Mouse (Mus musculus) adrenal gland, adult 8-10 months (tissue): ENCODE results near the gene Nwd2. TPM values are rescaled to one million over a fixed set of nuclear protein-coding genes. Genes with fewer than 3 reads are reported as not detected.

Experiments
- DNase-seq: peaks from one replicate; pipeline ENCODE4 v3.0.0; 2022
- total RNA-seq, 4 experiments: library from RNA; stranded (reverse); gene quantifications; 2 replicates each; pipeline ENCODE4 v1.2.4; 2022

Gene Nwd2
- total RNA-seq, 4 experiments from 2014 or later, result 0.03 TPM; not detected in 3

DNA sequence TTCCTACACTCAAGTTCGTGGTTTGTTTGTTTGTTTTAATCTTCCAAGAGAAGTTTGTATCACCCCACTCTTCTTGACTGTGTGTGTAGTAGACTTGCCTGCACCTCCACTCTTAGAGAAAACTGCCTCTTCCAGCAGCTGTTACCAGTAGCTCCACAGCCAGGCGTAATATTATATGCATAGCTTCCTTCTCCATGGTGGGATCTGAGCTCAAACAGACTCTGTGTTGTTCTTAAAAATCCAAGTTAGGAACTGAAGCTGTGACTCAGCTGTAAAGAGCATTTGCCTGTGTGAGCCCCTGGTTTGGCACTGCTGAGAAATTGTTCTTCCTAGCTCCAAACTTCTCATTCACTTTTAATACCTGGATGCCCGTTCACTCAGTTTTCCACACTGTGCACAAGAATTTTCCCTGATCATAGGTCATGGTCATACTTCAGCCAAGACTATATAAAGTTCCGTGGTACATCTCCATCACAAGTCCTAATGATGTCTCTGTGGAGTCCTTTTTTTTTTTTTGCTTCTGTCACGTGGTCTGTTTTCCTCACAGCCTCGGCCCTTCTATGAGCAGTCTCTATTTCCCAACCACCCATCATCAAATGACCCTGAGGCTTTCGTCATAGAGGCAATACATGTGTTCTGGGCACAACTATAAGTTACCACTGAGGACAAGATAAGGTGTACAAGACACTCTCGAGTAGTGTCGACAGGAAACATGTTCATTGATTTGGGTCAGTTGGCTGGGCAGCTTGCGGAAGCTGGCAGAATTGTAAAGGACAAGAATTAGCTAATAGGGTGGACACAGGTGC lies 179.7 kb downstream of the Nwd2 start:
- no peak for DNase-seq

DNA sequence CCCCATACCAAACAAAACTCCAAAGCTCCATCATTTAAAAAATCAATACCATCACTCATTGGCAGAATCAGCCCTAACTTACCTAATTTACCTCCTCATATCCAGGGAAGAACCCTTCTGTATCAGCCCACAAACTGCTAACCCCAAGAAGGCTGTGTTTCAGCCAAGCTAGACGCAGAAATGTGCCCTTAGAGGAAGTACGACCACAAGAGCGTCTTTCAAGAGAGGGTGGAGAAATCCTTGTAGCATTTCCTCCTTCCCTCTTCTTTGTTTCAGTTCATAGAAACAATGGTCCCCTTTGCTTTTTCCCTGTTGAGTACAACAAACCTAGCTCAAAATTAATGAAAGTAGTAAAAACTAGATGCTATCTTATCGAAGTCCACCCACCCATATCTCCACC lies 182.2 kb downstream of the Nwd2 start:
- no peak for DNase-seq

GRCm38 (mm10) chr5:63833955-63834354 lies 185.1 kb downstream of the Nwd2 start:
- no peak for DNase-seq

DNA sequence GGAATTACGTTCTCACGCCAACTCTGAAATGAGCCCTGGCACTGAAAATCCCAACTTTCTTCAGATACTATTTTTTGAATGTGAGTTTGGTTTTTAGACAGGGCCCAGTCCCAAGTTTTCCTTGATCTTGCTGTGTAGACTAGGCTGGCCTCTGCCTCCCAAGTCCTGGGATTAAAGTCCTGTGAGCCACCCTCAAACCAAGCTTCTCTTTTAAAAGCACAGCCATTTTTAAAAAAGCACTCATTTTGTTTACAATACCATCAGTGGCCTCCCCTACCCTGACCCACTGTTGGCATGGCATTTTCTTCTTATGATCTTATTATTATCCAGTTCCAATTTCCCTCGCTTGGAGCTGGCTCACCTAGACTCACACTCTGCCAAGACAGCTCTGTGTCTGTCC lies 185.5 kb downstream of the Nwd2 start:
- DNase-seq, result no peak

- no peak for DNase-seq
Measured at GRCm38 (mm10) chr5:63837115-63837514, 188.2 kb downstream of the Nwd2 start.

DNA sequence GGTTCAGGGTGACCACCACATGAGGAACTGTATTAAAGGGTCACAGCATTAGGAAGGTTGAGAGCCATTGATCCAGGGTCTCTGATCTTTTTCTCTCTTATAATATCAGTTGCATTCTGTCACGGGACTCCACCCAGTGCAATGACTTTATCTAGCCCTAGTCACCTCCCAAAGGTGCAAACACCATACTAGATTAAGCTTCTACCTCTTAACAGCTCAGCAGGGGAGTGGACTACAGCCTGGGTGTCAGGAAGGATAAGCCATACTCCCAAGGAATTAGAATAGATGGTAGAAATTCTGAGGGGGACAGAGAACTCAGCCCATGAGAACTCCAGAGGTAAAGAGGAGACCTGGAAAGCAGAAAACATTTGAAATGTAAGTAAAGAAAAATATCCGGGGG lies 188.9 kb downstream of the Nwd2 start:
- DNase-seq, result no peak

- DNase-seq, result no peak
Measured at GRCm38 (mm10) chr5:63839801-63840416, 191.0 kb downstream of the Nwd2 start.

GRCm38 (mm10) chr5:63847080-63847479 lies 198.2 kb downstream of the Nwd2 start:
- DNase-seq, result no peak

- no peak for DNase-seq
Measured at GRCm38 (mm10) chr5:63847541-63848226, 198.8 kb downstream of the Nwd2 start.

DNA sequence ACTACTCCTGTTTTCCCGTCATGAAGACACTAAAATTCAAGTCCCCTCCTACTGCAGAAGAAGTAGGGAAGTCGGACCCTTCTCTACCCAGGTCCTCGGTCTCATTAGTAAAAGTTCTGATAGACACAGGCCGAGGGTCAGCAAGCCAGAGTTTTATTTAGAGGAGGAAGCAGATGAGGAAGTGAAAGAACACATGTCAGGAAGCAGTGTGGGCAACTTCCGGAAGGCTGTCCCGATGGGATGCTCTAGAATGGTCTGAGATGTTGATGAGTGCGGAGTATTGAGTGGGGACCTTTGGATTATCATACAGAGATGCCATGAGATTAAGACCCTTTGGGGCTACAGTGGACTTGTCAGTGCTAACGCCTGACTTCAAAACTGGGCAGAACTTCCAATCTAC lies 210.0 kb downstream of the Nwd2 start:
- DNase-seq, result no peak

Other genes with a start within 250 kb of the Nwd2 start
- gene 0610040J01Rik, start 163.3 kb downstream of the Nwd2 start, total RNA-seq, result under 1 TPM; 0.45 to 0.81 (median 0.66) TPM